Mouse (Mus musculus) heart, embryonic 13.5 days (tissue): ENCODE results near the gene Ctnnbip1. TPM values are rescaled to one million over a fixed set of nuclear protein-coding genes. Genes with fewer than 3 reads are reported as not detected.
A peak's percentile ranks its signal among the peaks of the same experiment; 100 is the strongest.

Experiments
- ATAC-seq: fragments of 200-750 bp; cut with Nextera tagmentation; 2 replicates; pipeline ENCODE4 v1.8.0; 2017; ENCODE audit warnings: moderate TSS enrichment; ENCODE audit not compliant: insufficient number of reproducible peaks, low FRiP score, low TSS enrichment; ENCODE audit errors: extremely low read depth
- H3K27ac ChIP-seq: fragments of 300-500 bp; sonication (generic); replicated peaks from 2 replicates; pipeline ENCODE4 v1.5.1; 2015; ENCODE audit warnings: moderate library complexity, mild to moderate bottlenecking, inconsistent platforms
- H3K27me3 ChIP-seq: fragments of 300-500 bp; sonication (generic); replicated peaks from 2 replicates; pipeline ENCODE4 v1.6.1; 2015; ENCODE audit warnings: mild to moderate bottlenecking, inconsistent platforms
- H3K36me3 ChIP-seq: fragments of 300-500 bp; sonication (generic); 2 replicates; pipeline ENCODE4 v1.6.1; 2015; ENCODE audit warnings: mild to moderate bottlenecking, inconsistent platforms
- H3K4me1 ChIP-seq: fragments of 300-500 bp; sonication (generic); 2 replicates; pipeline ENCODE4 v1.6.1; 2015; ENCODE audit warnings: inconsistent platforms
- H3K4me2 ChIP-seq: fragments of 300-500 bp; sonication (generic); 2 replicates; pipeline ENCODE4 v1.6.1; 2015; ENCODE audit warnings: inconsistent platforms, mild to moderate bottlenecking, moderate library complexity
- H3K4me3 ChIP-seq: fragments of 300-500 bp; sonication (generic); 2 replicates; pipeline ENCODE4 v1.5.1; 2015; ENCODE audit warnings: moderate library complexity, mild to moderate bottlenecking, inconsistent platforms
- H3K9ac ChIP-seq: fragments of 300-500 bp; sonication (generic); 2 replicates; pipeline ENCODE4 v1.6.1; 2015; ENCODE audit warnings: inconsistent platforms, mild to moderate bottlenecking, moderate library complexity
- H3K9me3 ChIP-seq: fragments of 300-500 bp; sonication (generic); 2 replicates; pipeline ENCODE4 v1.6.1; 2016; ENCODE audit warnings: inconsistent platforms
- WGBS: fragments of 180-500 bp; shearing (Covaris S2); methylation state at CpG from one replicate; pipeline ENCODE4 v1.1.7; 2015; ENCODE audit warnings: mixed read lengths; 5-methylcytosine and 5-hydroxymethylcytosine counted together
- polyA plus RNA-seq: library from polyadenylated mRNA; unstranded; fragments of >200 nt; fragmentation: Nextera tagmentation; extraction: Ambion mirVana; gene quantifications from 2 replicates; pipeline ENCODE4 v1.2.1, GENCODE M21; 2015

Gene Ctnnbip1
- polyA plus RNA-seq, 1 experiment from 2014 or later: 33.4 TPM

GRCm38 (mm10) chr4:149546797-149547444 lies 28.9 kb downstream of the Ctnnbip1 start:
- Histone ChIP-seq H3K27ac (no peak overlapping the region), H3K27me3 (no peaks in the 10 kb centered on the region), H3K4me3 (no peak overlapping the region), H3K4me2 (no peak overlapping the region), H3K36me3 (peaks cover 30% of the 10 kb centered on the region), H3K9ac (no peak overlapping the region), H3K9me3 (no peaks in the 10 kb centered on the region), H3K4me1 (peaks cover 14% of the 10 kb centered on the region)
- WGBS: 87% methylated on average over 9 of the region's 9 CpGs
- no peak for ATAC-seq

- WGBS: 69% methylated on average over 6 of the region's 6 CpGs
- ATAC-seq: no peak
- Histone ChIP-seq H3K36me3 (peaks cover 30% of the 10 kb centered on the region), H3K9ac (no peak overlapping the region), H3K27me3 (no peaks in the 10 kb centered on the region), H3K27ac (no peak overlapping the region), H3K4me1 (peaks cover 10% of the 10 kb centered on the region; the same call in 1 of the 2 replicates), H3K4me2 (no peak overlapping the region), H3K4me3 (no peak overlapping the region), H3K9me3 (no peaks in the 10 kb centered on the region)
Observed at GRCm38 (mm10) chr4:149547523-149547922, 29.5 kb downstream of the Ctnnbip1 start.

DNA sequence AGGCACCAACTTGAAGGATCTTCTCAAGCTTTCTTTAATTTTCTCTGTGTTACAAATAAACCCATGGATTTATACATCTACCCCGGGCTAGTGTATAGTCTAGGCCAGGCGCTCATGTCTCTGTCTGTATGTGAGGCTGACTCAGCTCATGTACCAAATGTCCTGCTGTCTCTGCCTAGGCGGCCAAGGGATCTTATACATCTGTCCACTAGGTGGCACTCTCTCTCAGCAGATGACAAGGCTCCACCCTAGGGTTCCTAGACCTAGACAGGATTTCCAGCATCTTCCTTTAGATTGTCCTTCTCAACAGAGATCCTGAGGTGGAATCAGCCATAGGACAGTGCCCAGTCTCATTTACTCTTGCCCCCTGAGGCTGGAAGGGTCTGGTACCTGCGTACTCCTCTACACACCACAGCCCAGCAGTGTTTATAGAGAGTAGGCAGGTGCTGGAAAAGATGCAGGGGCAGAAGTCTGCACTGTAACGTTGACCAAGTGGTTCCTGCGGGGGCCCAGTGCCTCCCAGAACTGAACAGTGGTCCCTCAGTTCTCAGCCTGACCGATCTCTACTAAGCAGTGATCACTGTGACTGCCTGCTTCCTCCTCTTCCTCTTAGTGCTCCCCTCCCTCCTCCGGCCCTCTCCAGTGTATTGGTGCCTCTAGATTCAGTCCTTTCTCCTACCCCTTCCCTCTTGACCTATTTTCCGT lies 31.3 kb downstream of the Ctnnbip1 start:
- Histone ChIP-seq H3K4me2 (no peak overlapping the region), H3K4me1 (peaks cover 8% of the 10 kb centered on the region; the same call in 1 of the 2 replicates), H3K27me3 (no peaks in the 10 kb centered on the region), H3K4me3 (no peak overlapping the region), H3K27ac (no peak overlapping the region), H3K9me3 (no peaks in the 10 kb centered on the region), H3K9ac (no peak overlapping the region), H3K36me3 (peaks cover 30% of the 10 kb centered on the region)
- ATAC-seq: peak; percentile 56; the same call in 1 of the 2 replicates
- WGBS: 62% methylated on average over 9 of the region's 9 CpGs

- H3K27me3 ChIP-seq: no peaks in the 10 kb centered on the region
- H3K4me3 ChIP-seq: no peak overlapping the region
- H3K36me3 ChIP-seq: peaks cover 24% of the 10 kb centered on the region
- no peak for ATAC-seq
- no peaks in the 10 kb centered on the region for H3K9me3 ChIP-seq
- no peak overlapping the region for H3K4me2 ChIP-seq
- peaks cover 11% of the 10 kb centered on the region; the same call in 1 of the 2 replicates for H3K4me1 ChIP-seq
- WGBS: 70% methylated on average over 5 of the region's 5 CpGs
- H3K9ac ChIP-seq: no peak overlapping the region; the same call in 1 of the 2 replicates
- no peak overlapping the region for H3K27ac ChIP-seq
Observed at GRCm38 (mm10) chr4:149550866-149551265, 32.8 kb downstream of the Ctnnbip1 start.

DNA sequence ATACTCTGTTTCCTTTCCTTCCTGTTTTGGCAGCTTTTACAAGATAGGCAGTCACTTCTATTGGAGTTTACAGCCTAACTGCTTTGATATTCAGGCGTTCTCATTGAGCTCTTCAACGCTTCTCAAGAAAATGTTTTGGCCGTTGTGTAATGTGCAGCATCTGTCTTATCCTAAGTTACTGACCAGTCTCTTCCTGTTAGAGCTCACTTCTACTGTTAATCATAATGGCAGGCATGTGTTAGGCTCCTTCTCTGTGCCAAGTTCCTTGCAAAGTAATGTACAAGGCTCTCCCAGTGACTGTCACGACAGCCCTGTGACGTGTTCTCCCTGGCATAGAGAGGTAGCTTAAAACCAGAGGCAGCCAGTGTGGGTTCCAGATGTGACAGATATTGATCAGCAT lies 33.7 kb downstream of the Ctnnbip1 start:
- WGBS: 69% methylated on average over 5 of the region's 5 CpGs
- Histone ChIP-seq H3K27ac (no peak overlapping the region), H3K36me3 (peaks cover 16% of the 10 kb centered on the region), H3K4me2 (no peak overlapping the region), H3K4me1 (peaks cover 11% of the 10 kb centered on the region; the same call in 1 of the 2 replicates), H3K4me3 (no peak overlapping the region), H3K9me3 (no peaks in the 10 kb centered on the region), H3K27me3 (no peaks in the 10 kb centered on the region), H3K9ac (no peak overlapping the region)
- ATAC-seq: no peak

- H3K9ac ChIP-seq: no peak overlapping the region
- H3K36me3 ChIP-seq: peaks cover 1% of the 10 kb centered on the region; the same call in 1 of the 2 replicates
- H3K27ac ChIP-seq: no peak overlapping the region
- no peak overlapping the region for H3K4me3 ChIP-seq
- no peaks in the 10 kb centered on the region for H3K27me3 ChIP-seq
- WGBS: 65% methylated on average over 7 of the region's 7 CpGs
- H3K4me1 ChIP-seq: peaks cover 29% of the 10 kb centered on the region
- H3K9me3 ChIP-seq: no peaks in the 10 kb centered on the region
- no peak overlapping the region for H3K4me2 ChIP-seq
- ATAC-seq: no peak
Observed at GRCm38 (mm10) chr4:149553834-149554233, 35.8 kb downstream of the Ctnnbip1 start.

- no peak; the same call in 1 of the 2 replicates for ATAC-seq
- 73% methylated on average over 4 of the region's 4 CpGs for WGBS
- H3K9ac ChIP-seq: no peak overlapping the region
- peaks cover 16% of the 10 kb centered on the region for H3K36me3 ChIP-seq
- no peaks in the 10 kb centered on the region for H3K9me3 ChIP-seq
- H3K27ac ChIP-seq: no peak overlapping the region
- no peak overlapping the region for H3K4me3 ChIP-seq
- H3K4me1 ChIP-seq: peaks cover 28% of the 10 kb centered on the region
- no peak overlapping the region for H3K4me2 ChIP-seq
- H3K27me3 ChIP-seq: no peaks in the 10 kb centered on the region
Observed at GRCm38 (mm10) chr4:149556111-149556510, 38.1 kb downstream of the Ctnnbip1 start.

DNA sequence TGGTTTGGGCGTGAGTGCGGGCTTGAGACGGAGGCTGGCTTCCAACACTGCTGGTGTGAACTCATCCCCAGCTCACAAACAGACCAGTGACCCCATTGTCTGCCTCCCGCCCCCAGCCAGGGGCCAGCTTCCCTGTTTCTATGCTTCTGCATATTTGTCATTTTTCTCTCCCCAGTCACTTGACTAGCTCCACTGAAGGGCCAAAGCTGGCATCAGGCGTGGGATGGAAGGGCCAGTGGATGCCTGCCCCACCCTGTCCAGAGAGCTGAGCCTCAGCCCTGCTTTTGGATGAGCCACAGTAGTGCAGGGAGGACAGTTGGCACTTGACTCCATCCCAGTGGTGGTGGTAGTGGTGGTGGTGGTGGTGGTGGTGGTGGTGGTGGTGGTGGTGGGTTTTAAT lies 39.9 kb downstream of the Ctnnbip1 start:
- no peak overlapping the region for H3K4me3 ChIP-seq
- H3K36me3 ChIP-seq: peaks cover 16% of the 10 kb centered on the region
- peaks cover 41% of the 10 kb centered on the region for H3K4me1 ChIP-seq
- no peak overlapping the region for H3K4me2 ChIP-seq
- H3K9ac ChIP-seq: no peak overlapping the region; the same call in 1 of the 2 replicates
- 69% methylated on average over 5 of the region's 5 CpGs for WGBS
- ATAC-seq: no peak
- H3K27ac ChIP-seq: peak overlapping the region; percentile 44
- no peaks in the 10 kb centered on the region for H3K9me3 ChIP-seq
- no peaks in the 10 kb centered on the region for H3K27me3 ChIP-seq

DNA sequence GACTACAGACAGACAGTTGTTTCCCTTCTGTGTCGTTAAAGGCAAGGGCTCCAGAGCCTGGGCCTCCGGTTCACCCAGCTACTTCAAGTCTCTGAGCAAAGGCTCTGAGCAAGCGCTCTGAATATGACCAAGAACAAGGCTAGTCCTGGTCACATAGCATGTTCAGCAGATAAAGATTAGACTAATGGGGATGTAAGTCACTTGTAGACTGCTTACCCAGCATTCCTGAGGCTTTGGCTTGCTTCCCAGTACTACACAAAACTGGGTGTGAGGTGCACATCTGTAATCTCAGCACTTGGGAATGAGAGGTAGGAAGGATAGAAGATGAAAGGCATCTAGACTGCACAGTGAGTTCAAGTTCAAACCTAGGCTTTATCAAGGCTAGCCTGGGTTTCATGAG lies 40.4 kb downstream of the Ctnnbip1 start:
- H3K9ac ChIP-seq: no peak overlapping the region
- no peaks in the 10 kb centered on the region for H3K9me3 ChIP-seq
- WGBS: 32% methylated on average over 3 of the region's 3 CpGs
- peak overlapping the region; percentile 44 for H3K27ac ChIP-seq
- H3K4me1 ChIP-seq: peaks cover 46% of the 10 kb centered on the region
- ATAC-seq: no peak
- H3K4me2 ChIP-seq: no peak overlapping the region
- H3K27me3 ChIP-seq: no peaks in the 10 kb centered on the region
- H3K36me3 ChIP-seq: peaks cover 16% of the 10 kb centered on the region
- no peak overlapping the region for H3K4me3 ChIP-seq

DNA sequence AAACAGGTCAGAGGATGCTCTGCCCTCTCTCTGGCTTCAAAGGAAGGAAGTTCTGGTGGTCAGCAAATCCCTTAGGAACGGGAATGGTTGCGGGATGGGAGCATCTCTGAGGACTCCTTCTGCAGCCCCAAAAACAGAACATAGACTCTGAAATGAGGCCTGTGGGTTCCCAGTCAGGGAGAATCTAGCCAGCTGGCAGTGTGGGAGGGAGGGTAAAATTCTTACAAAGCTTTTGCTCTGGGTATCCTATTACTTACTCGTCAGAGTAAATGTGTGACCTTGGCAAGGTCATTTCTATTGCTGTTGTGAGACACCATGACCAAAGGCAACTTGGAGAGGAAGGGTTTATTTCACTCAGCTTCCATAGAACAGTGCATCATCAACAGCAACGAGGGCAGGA lies 43.4 kb downstream of the Ctnnbip1 start:
- no peak overlapping the region for H3K4me2 ChIP-seq
- no peak for ATAC-seq
- no peaks in the 10 kb centered on the region for H3K27me3 ChIP-seq
- no peaks in the 10 kb centered on the region for H3K9me3 ChIP-seq
- H3K36me3 ChIP-seq: peaks cover 20% of the 10 kb centered on the region
- H3K4me3 ChIP-seq: no peak overlapping the region
- H3K27ac ChIP-seq: no peak overlapping the region
- peaks cover 63% of the 10 kb centered on the region for H3K4me1 ChIP-seq
- 80% methylated on average over 4 of the region's 4 CpGs for WGBS
- no peak overlapping the region for H3K9ac ChIP-seq

GRCm38 (mm10) chr4:149561986-149562904 lies 44.2 kb downstream of the Ctnnbip1 start:
- 0 out of 2 replicates have a peak overlapping the region, but pooled peaks have one; percentile 1 for H3K4me3 ChIP-seq
- peak; percentile 45; the same call in 1 of the 2 replicates for ATAC-seq
- H3K36me3 ChIP-seq: peaks cover 20% of the 10 kb centered on the region
- H3K27ac ChIP-seq: peak overlapping the region; percentile 81
- no peaks in the 10 kb centered on the region for H3K9me3 ChIP-seq
- peaks cover 63% of the 10 kb centered on the region for H3K4me1 ChIP-seq
- peak overlapping the region; percentile 29 for H3K9ac ChIP-seq
- peak overlapping the region; percentile 43 for H3K4me2 ChIP-seq
- H3K27me3 ChIP-seq: no peaks in the 10 kb centered on the region
- WGBS: 44% methylated on average over 21 of the region's 21 CpGs
